Comparison of ENCODE assay signal across 15 mouse cellular contexts in the genomic region with DNA sequence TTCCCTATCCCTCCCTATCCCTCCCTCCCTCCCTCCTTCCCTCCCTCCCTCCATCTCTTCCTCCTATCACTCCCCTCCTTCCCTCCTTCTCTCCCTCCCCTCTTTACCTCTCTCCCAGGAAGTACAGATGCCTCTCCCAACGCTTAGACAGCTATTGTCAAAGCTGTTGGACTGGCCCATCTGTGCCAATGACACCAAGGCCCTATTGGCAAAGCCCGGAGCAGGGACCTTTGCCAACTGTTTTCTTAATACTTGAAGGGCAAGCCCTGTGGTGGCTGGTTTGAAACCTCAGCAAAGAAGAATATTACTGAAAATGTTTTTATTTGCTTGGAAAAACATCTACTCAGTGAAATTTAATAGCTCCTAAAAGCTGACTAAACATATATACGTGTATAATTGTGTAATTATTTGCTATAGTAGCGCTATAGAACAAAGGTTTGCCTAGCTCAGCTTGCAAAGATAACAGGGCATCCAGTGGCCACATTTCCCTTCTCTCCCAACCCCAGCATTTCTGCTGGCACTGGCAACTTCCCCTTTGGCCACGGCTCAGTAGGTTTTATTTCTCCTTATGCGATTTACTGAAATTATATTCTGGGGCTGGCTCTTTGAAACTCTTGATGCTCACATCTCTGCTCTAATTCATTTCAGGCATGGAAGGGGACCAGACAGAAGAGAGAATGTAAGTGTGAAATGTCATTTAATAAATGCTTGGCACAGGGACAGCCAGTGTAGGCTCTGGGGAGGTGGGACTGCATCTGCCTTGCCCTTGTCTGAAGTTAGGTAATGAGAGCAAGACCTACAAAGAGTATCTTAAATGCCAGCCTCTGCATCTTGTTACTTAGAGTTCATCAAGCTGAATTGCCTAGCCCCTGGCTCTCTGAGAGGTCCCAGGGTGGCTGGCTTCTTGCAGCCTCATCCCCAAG. TPM values are rescaled to one million over a fixed set of nuclear protein-coding genes. Genes with fewer than 3 reads are reported as not detected.
DNase-seq lines count a peak whose midpoint lies in the region; ATAC-seq and TF ChIP-seq lines count a peak whose summit lies in the region.
"Had no signal": no experiment of that assay in that cellular context is flagged by ENCODE, and none has a peak within 500 bp of the region (broad histone marks: within the 10 kb centered on the region; RNA-seq: fewer than 3 reads in every experiment).

No protein-coding gene starts in this region.

- WGBS in neural tube, embryonic 13.5 days: 63% methylated on average over 6 of the region's 6 CpGs
- WGBS in neural tube, embryonic 15.5 days: 57% methylated on average over 6 of the region's 6 CpGs

- peak; percentile 59 for ATAC-seq in neural tube, embryonic 13.5 days (ENCODE audit: low read depth)
- peak; percentile 62 for ATAC-seq in neural tube, embryonic 15.5 days (ENCODE audit: low FRiP score)
- no peak for ATAC-seq in frontal cortex, adult (ENCODE audit: low TSS enrichment)

- 0 out of 2 replicates have a peak, but pooled peaks cover under 1% of the 10 kb centered on the region for H3K27me3 ChIP-seq in neural tube, embryonic 13.5 days
- H3K27me3 ChIP-seq in neural tube, embryonic 15.5 days (replicated peaks): no peaks in the 10 kb centered on the region

- no peaks in the 10 kb centered on the region for H3K36me3 ChIP-seq in neural tube, embryonic 13.5 days
- no peaks in the 10 kb centered on the region for H3K36me3 ChIP-seq in neural tube, embryonic 15.5 days
- H3K36me3 ChIP-seq: heart, embryonic 10.5 days had no signal

- peak; percentile 19 to 24 for DNase-seq in heart, adult 18-20 months
- DNase-seq in heart, postnatal 10 days: no peak
- no peak for DNase-seq in neural tube, embryonic 10.5 days (ENCODE audit: extremely low spot score, low spot score)
- peak; percentile 80 for DNase-seq in brain, embryonic 14.5 days (ENCODE audit: low read depth)
- no peak for DNase-seq in layer of hippocampus, postnatal 25 days (ENCODE audit: extremely low spot score in 1 of 2, low spot score in 1 of 2)
- DNase-seq: embryo, embryonic 11 days; kidney, postnatal 36 days; lung, adult 2 months; right cerebral cortex, adult 18-20 months; thymus, postnatal 36 days had no signal

- intact Hi-C loops in heart, postnatal 10 days (cut with DNase I): no loop called here

- H3K9ac ChIP-seq in neural tube, embryonic 13.5 days: no peak overlapping the region
- H3K9ac ChIP-seq in neural tube, embryonic 15.5 days (replicated peaks): no peak overlapping the region

- H3K9me3 ChIP-seq in neural tube, embryonic 13.5 days: no peaks in the 10 kb centered on the region
- no peaks in the 10 kb centered on the region for H3K9me3 ChIP-seq in neural tube, embryonic 15.5 days (replicated peaks)
- H3K9me3 ChIP-seq: heart, embryonic 10.5 days had no signal

- peak overlapping the region; percentile 70 for H3K27ac ChIP-seq in neural tube, embryonic 13.5 days (replicated peaks)
- H3K27ac ChIP-seq in neural tube, embryonic 15.5 days (replicated peaks): peak overlapping the region; percentile 45
- H3K27ac ChIP-seq: heart, embryonic 10.5 days had no signal

- H3K4me1 ChIP-seq in neural tube, embryonic 13.5 days (replicated peaks): peaks cover 18% of the 10 kb centered on the region; the same call in 1 of the 2 replicates
- peaks cover 10% of the 10 kb centered on the region for H3K4me1 ChIP-seq in neural tube, embryonic 15.5 days
- H3K4me1 ChIP-seq: heart, embryonic 10.5 days had no signal

- no peak for TF ChIP-seq CTCF in brain, embryonic 14.5 days (IDR thresholded peaks at IDR 0.05; ENCODE audit: borderline replicate concordance, extremely low read depth, insufficient read depth, insufficient read length)

- no peak overlapping the region for H3K4me2 ChIP-seq in neural tube, embryonic 13.5 days
- H3K4me2 ChIP-seq in neural tube, embryonic 15.5 days: no peak overlapping the region

- no peak for TF ChIP-seq POLR2A in brain, embryonic 14.5 days (IDR thresholded peaks at IDR 0.05; ENCODE audit: borderline replicate concordance, extremely low read depth, insufficient read depth, insufficient read length, poor library complexity, severe bottlenecking)

- no peak overlapping the region for H3K4me3 ChIP-seq in neural tube, embryonic 13.5 days
- H3K4me3 ChIP-seq in neural tube, embryonic 15.5 days (replicated peaks): no peak overlapping the region
- H3K4me3 ChIP-seq: heart, embryonic 10.5 days had no signal

RNA-seq across cellular contexts. Expression of a gene that starts 18.6 kb away (rescaled TPM):
- not detected for total RNA-seq in heart, adult 18-20 months (2021)
- total RNA-seq in heart, postnatal 10 days (2021): not detected
- polyA plus RNA-seq in neural tube, embryonic 13.5 days (2015; fragmentation: Nextera tagmentation; extraction: Ambion mirVana): 30.1 and 30.9 TPM in 2 replicates
- 0.26 TPM in 1 of 2 replicates, not detected in the other for polyA plus RNA-seq in brain, embryonic 14.5 days (2012; rRNA removed)
- 22.9 and 24.1 TPM in 2 replicates for polyA plus RNA-seq in neural tube, embryonic 15.5 days (2015; fragmentation: Nextera tagmentation; extraction: Ambion mirVana)
- total RNA-seq in layer of hippocampus, postnatal 25 days (2021): not detected
- total RNA-seq: left cerebral cortex, postnatal 25 days had no signal
- polyA plus RNA-seq: heart, embryonic 10.5 days; lung, adult 2 months had no signal

RNA-seq across cellular contexts. Expression of a gene that starts 33.1 kb away (rescaled TPM):
- 1 to 10 TPM; 2.4 to 2.6 TPM for total RNA-seq in heart, adult 18-20 months (2021)
- 1 to 10 TPM; 1.6 to 2.2 TPM for total RNA-seq in heart, postnatal 10 days (2021)
- polyA plus RNA-seq in neural tube, embryonic 13.5 days (2015; fragmentation: Nextera tagmentation; extraction: Ambion mirVana): 2.4 and 3.0 TPM in 2 replicates
- 1.5 and 2.1 TPM in 2 replicates for polyA plus RNA-seq in brain, embryonic 14.5 days (2012; rRNA removed)
- polyA plus RNA-seq in neural tube, embryonic 15.5 days (2015; fragmentation: Nextera tagmentation; extraction: Ambion mirVana): 2.0 and 7.3 TPM in 2 replicates
- 1 to 10 TPM; 3.2 to 3.3 TPM for total RNA-seq in layer of hippocampus, postnatal 25 days (2021)

Comparison
In these comparisons a context has a peak if more than half of its experiments do, and no peak if none do; other contexts are left out.
1. DNase-seq: peak in heart, adult 18-20 months (2 of 2) and brain, embryonic 14.5 days (single experiment); none in heart, postnatal 10 days (0 of 2), neural tube, embryonic 10.5 days (single experiment) and layer of hippocampus, postnatal 25 days (0 of 2).